Mouse (Mus musculus): ENCODE data around the gene Mmaa. TPM values are rescaled to one million over a fixed set of nuclear protein-coding genes. Genes with fewer than 3 reads are reported as not detected.

The Mmaa gene
- polyA plus RNA-seq, 1 experiment = 71.0 TPM

DNA sequence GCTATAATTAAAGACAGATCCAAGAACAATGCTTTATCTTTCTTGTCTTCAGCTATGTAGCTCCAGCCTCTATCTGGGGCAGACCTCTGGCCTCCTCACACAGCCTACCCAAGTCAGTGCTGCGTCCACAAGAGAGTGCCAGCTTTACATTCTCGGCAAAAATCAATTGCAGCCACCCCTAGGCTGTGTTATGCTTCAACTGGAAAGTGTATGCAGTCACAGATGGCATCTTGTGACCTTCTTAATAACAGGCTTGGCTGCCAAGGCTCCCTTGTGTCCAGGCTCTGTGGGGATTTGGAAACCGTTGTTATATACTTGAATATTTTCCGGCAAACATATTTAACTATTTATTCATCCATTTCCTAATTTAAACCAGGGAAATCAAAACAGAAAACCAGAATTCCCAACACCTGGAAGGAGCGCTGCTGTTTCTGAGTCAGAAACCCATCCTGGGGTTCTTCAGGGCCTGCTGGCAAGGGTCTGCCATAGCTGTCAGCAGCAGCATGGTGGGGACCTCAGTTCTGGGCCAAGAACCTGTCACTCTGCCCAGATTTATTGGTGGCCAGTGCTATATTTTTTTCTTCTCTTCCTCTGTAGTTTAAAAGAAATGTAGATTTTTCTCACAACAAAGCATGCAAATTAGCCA is 72.5 kb downstream of the Mmaa start:
- no peak overlapping the region for H3K4me3 ChIP-seq (ENCODE audit: insufficient read depth, low read depth, low read length)
- H3K4me1 ChIP-seq (ENCODE audit: control insufficient read depth, insufficient read depth, insufficient read length, low read length) = peaks cover 2% of the 10 kb centered on the region; the same call in 1 of the 2 replicates
- no peak overlapping the region for H3K27ac ChIP-seq (replicated peaks; ENCODE audit: low read depth, low read length)

Other genes starting within 250 kb of the Mmaa start
- not detected in 2 replicates for gene 1700011L22Rik, start 46.4 kb downstream of the Mmaa start, polyA plus RNA-seq (2012; ENCODE audit: insufficient read depth, insufficient read length, missing spikeins)
- gene Smad1, start 104.6 kb upstream of the Mmaa start, polyA plus RNA-seq (2012; ENCODE audit: insufficient read depth, insufficient read length, missing spikeins) = 6.3 and 7.1 TPM in 2 replicates